Mouse (Mus musculus) right cerebral cortex, postnatal 10 days (tissue): Measurements from ENCODE around the gene Sepsecs.
"Not testable (repeated sequence)": the region's sequence is repeated elsewhere in the genome, so short reads cannot be mapped to it uniquely, and the experiment has no call there.

Experiments used
- DNase-seq, 2 experiments: peaks; one replicate each; pipeline ENCODE4 v3.0.0; 2021; ENCODE audit warnings: low spot score in 2 of 2

Sepsecs gene

DNA sequence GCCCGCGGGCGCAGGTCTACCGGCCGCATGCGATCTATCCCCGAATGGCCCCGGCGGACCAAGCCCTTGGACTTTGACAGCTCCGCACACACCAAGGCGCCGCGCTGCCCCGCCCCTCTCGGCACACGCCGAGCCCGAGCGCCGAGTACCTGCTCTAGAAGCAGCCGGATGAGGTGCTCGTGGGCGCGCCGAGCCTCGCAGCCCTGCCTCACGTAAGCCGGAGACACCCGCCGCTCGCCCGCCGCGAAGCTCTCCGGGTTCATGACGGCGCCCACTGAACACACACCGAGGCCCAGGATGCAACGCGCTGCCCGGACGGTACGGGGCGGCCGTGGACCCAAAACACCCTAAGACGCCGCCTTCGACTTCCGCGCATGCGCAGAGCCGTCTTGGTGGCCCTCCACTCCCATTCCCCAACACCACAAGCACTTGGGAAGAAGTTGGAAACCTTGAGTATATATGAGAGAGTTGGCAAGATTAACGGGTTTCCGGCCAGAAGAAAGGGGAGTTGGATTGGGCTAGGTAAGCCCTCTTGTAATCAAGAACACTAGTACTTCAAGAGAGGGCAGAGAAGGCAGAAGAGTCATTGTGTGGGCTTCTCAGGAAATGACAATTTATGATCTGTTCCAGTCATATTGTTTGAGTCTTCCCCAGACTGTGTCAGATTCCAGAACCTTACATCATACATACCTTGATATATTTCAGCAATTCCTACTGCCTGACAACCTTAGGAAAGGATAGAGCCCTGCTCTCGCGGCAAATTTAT lies at the start of gene Sepsecs:
Gene Sepsecs, minus strand, starts transcription at position 283 of the 766 bp plus-strand sequence.
- peak; percentile 95 to 97 for DNase-seq

DNA sequence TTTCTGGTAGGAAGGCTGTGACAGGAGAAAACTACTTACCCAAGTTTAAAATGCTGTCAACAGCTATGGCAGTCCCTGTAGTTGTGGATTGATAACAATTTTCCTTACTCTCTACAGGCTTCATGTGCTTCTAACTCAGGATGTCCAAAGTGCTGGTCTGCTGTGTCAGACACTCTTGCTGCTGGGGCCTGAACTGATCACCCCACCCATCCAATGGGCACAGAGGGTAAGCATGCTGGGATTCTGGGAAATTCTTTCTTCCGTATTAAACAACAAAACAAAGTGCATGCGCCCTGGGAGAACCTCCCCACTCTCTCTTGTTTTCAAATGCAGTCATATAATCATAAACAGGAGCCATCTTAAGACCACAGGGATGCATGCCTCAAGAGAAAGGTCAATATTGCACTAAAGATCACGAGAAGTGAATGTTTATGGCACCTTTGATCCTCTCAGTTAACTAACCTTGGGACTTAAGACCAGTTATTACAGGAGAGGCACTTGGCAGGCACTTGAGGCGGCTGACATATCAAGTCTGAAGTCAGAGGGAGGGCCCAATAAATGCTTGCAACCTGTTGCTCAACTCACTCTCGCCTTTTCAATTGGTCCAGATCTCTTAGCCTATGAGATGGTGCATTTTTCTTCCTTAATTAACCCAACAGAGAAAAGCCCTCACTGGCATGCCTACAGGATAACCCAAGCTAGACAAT lies 47.4 kb upstream of the Sepsecs start:
- no peak for DNase-seq

DNA sequence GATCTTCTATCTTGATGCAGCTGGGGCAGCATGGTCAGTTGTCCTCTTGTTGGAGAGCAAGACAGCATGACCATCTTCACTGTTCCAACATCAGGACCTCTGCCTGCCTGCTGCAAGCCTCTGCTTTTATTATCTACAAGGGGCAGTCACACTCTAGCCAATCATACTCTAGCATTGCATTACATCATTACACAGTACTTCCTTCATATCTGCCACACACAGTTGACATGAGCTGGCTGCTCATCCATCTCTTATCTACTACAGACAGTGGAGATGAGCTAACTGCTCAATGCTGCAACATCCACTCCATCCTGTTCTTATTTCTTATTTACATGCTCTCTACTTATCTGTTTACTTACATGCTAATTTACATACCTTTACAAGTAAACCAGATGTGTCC lies 43.2 kb upstream of the Sepsecs start:
- no peak for DNase-seq

DNA sequence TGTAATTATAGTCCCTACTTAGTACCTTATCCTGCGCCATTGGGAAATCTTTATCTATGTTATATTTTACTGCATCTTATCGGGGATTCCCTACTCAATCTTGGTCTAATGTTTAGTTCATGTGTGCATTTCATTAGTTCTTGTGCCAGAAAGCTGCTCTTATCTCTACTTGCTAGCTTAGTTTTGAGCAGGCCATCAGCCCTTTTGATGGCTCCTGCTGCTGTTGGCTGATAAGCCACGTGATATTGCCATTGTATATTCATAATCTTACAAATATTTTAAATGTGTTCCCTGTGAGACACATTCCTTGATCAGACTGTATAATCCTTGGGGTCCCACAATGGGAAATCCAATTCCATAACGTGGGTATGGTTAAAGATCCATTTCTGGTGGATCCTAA lies 35.1 kb upstream of the Sepsecs start:
- DNase-seq: no peak

DNA sequence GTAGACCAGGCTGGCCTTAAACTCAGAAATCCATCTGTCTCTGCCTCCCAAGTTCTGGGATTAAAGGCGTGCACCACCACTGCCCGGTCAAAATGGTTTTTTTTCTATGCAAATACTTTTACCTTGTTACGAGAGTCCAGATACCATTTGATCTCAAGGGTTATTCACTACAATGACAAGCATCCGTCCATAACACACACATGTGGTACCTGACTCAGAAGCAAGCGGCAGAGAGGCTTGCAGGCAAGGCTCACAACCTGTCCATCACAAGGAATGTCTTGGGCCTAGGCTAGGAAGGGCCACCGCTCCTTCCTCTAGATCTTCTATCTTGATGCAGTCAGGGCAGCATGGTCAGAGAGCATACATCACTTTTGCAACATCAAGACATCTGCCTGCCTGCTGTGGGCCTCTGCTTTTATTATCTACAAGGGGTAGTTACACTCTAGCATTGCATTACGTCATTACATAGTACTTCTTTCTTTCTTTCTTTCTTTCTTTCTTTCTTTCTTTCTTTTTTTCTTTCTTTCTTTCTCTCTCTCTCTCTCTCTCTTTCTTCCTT lies 28.5 kb upstream of the Sepsecs start:
- not testable (repeated sequence) for DNase-seq

DNA sequence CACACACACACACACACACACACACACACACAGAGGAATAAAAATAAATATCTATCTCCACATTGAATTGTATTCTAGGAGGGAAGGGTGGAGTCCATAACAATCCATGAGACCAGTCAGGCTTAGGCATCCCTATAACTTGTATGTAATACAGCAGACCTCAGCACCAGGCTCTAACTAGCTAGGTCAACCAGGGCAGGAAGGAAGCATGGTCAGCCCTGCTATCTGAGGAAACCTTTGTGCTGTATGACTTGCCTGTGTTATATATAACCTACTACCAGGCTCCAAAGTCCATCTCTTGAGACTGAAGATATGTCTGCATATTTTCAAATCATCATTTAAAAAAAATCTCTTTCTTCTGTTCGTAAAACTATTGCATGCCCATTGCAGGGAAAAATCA lies 27.8 kb upstream of the Sepsecs start:
- no peak for DNase-seq

DNA sequence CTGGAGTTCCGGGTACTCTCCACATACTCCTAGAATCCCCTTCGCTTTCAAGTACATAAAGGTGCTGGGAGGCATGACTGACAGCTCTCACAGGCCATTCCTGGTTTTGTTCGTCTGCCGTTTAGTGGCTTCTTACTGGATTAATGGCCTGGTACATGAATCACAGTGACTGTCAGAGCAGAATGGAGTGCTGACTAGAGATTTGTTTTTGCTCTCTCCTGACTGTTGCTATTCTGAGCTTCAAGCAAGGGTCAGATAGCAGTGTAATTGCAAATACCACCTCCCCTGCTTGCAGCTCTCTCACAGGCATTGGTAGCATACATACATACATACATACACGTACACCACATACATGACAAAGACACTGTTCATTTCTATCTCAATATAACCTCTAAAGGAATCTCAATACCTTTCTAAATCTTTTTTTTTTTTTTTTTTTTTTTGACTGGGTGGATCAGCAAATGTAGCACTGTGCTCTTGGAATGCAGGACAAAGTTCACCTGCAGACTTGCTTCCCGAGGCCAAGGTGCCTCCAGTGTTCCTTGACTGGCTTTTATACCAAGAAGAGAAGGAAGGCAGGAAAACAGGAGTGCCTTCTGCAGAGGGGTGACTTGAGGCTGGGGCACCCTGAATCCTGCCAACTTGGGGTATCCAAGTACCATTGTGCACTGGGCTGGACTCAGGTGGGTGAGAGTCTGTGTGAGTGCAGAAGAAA lies 18.4 kb upstream of the Sepsecs start:
- DNase-seq: no peak

DNA sequence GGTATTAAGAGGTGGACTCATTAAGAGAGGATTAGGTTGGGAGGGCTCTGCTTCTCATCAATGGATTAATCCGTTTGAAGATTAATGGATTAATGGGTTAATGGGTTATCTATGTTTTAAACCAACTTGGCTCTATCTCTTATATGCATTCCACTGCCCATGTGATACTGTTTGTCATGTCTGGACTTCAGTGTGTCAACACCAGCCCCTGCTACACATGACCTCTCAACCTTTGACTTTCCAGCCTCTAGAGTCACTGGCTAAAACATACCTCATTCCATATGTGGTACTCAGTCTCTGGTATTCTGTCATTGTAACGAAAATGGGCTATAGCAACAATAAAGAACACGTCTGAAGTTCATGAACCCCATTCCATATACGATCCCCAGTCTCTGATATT lies 11.6 kb upstream of the Sepsecs start:
- no peak for DNase-seq

DNA sequence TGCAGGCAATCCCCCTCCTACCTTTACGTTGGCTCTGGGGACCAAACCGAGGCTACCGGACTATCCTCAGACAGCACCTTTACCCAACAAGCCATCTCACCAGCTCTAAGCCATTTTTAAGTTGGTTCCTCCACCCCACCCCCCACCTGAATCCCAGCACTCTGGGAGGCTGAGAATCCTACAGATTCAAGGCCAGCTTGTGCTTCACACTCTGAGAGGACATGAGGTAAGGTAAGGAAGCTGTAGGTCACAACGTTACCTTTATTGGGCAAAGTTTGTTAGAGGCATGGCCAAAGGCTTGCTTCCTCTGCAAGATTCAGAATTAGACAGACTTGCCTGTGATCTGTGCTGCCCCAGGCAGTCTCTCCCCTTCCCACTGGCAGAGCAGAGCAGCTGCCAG lies 10.7 kb upstream of the Sepsecs start:
- no peak for DNase-seq

DNA sequence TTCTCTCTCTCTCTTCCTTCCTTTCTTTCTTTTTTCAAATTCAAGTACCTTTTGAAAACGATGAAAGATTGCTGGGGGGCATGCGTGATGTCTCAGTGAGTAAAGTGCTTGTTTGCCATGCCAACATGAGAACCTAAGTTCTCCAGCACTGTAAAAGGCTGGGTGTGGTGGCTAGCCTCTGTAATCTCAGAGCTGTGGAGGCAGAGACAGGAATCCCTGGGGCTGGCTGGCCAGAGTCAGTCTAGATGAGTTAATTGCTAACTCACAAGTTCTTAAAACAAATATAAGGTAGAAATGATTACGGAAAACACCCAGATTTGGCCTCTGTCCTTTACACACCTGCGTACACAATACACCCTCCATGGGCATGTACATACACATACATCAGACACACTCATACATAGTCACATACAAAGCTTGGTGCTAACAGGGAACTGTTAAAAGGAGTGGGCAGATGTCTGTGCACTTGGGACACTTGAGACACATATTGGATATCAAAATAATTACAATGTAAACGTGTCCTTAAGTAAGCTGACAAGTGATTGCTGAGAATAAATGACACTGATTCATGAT lies 9.1 kb upstream of the Sepsecs start:
- DNase-seq: no peak

DNA sequence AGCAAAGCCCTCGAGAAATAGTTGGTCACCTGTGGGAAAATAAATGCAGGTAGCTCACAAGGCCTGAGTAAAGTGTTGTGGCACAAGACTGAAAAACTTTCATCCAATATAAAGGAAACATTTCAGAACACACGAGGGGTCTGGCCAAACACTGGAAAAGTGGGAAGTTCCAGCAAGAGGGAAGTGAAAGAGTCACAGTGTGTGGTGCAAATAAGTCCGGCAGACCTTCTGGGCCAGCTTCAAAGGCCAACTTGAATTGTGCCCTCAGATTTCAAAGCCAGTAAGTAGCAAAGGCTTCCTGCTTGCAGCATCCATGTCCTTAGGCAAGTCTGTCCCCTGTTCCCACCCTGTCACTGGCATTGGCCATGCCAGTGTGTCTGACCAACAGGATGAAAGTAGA lies 7.6 kb upstream of the Sepsecs start:
- no peak for DNase-seq

DNA sequence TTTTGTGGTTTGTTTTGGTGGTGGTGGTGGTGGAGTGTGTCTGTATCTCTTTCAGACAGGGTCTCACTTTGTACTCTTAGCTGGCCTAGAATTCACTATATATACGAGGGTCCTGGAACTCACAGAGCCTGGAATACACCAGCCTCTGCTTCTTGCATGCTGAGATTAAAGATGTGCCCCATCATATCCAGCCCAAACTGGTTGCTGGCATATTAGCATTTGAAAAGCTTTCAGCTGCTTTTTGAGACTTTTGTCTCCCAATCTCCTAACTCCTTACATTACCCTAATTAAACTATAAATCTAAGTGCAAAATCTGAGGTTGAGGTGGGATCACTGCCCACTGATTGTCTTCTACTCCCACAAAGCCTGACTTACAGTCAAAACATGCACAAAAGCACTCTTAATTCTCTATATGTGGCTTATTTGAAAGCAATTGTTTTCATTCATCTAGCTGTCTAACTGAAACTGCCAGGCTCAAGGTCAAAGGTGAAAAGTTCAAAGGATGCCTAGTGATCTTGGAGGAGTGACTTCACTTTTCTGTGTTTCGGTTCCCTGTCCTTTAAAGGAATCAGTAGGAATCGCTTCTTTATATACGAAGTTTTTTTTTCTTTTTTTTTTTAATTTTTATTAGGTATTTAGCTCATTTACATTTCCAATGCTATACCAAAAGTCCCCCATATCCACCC lies 5.0 kb upstream of the Sepsecs start:
- DNase-seq: no peak

DNA sequence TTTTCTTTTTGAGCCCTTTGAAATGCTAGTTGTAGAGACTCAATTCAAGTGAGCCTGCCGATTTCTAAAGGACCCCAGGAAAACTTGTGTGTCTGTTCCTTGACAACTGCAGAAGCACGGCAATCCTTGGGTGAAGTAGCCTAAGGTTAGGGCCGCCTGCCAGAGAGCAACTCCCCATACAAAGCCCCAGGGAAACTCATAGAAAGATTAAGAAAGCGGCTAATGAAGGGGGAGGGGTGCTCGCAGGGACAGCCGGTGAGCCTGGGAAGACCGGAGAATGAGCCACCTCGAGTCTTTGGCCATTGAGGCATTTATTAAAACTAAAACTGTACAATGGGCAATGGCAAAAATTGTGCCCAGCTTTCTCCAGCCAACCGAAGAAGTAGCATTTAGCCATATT lies 3.8 kb upstream of the Sepsecs start:
- no peak for DNase-seq

DNA sequence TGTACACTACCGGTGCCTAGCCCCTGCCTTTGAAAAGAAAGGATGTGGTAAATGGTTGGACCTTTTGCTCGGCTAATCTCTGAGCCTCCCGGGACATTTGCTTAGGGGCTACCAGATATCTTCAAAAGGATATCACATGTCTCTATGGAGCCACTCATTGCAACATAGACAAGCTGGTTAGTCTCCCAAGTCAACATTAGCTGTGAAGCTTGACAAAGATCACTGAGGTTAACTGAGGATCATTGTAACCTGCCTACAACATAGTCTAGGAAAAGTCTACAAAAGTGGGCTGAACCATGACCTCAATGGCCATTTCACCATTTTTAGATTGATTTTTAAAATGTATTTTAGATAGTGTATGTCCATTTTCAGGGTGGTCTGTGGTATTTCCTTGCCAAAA lies 1.2 kb upstream of the Sepsecs start:
- no peak for DNase-seq

DNA sequence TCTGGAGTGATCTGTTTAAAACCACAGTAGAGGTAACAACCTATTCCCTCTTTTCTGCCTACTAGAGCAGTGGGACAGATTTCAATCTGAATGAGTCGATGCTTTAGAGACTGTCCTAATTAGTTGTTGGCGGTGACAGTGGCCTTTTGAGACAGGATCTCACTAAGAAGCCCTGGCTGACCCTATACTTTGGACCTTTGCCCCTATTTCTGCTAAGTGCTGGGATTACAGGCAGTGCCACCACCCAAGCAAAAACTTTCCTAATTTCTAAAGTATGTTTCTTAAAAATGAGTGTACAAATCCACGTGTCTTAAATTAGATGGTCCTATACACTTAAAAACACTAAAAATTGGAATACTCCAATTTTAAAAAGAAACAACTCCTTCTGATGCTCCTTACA lies 2.7 kb downstream of the Sepsecs start:
- DNase-seq: no peak

DNA sequence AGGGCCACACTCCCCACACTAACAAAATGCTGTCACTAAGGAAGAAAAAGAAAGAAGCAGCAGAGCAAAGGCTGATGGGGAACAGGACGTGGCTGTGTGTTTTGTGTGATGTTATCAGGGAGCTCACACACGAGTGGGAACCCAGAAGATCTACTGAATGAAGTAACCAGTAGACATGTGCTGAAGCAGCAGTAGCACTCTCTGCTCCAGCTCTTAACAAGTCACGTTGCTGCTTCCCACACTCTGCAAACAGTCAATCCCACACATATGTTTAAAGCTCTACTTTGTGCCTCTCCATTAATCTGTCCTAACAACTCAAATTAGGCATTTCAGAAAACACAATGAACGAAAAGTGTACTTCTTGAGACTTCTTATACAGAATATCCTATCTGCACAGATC lies 11.6 kb downstream of the Sepsecs start:
- no peak for DNase-seq

DNA sequence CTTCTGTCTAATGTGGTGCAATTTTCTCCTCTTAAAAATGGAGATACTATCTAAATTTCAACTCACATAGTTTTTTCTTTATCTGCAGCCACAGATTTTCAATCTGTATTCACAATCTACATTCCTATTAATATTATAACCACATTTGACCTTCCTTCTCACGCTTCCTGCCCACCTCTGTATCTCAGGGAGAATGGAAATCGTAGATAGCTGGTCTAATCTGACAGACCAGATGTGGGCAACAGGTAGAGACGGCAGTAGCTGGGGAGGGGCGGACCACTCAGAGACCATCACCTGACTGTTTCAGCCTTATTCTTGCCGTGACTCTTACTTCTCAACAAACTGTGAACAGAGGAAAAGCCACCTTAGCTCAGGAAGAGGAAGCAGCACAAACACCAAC lies 12.2 kb downstream of the Sepsecs start:
- no peak for DNase-seq

DNA sequence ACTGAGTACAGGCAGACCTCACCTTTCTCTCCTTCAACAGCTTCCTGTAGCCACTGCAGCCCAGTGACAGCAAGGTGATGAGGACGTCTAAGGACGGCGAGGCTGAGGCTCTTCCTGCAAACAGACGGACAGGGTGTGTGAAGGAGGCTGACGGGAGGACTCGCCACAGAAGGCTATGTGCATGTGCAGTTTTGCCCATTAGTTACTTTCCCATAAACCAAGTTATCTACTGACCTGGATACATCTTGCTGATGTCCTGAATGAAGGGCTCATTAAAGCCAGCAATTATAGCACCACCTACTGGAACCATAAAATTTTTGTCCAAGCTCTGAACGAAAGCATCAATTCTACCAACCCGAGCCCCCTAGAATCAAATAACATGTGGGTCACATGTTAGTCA lies 13.5 kb downstream of the Sepsecs start:
- DNase-seq: no peak

DNA sequence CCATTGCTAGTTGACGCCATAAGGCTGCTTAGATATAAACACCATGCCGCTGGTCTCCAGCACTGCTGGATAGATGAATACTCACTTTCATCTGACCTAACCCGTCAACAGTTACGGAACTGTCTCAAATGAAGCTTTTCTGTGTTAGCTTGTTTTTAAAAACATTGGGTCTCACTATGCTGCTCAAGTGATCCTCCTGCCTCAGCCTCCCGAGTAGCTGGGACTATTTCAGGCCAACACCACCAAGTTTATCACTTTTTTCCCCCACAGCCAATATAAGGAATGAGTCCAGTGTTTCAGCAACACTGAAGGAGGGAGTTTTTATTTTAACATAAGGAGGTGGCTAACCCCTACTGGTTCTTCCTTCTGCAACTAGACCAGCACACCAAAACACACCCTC lies 14.5 kb downstream of the Sepsecs start:
- no peak for DNase-seq

DNA sequence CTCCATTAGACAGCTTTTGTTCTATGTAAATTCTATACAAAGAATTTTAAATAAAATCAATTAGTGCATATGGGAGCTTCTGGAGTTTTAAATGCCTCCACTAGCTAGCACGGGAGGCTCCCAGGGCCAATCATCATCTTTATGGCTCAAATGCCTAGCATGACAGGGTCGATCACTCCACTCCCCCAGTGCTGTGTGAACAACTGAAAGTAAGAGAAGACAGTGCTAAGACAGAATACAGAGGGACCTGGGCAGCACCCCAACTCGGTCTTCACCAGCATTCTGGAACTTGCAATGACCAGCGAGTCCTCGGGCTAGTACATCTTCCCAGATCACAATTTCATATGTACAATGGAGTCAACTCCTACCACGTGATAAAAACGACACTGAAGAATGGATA lies 16.9 kb downstream of the Sepsecs start:
- DNase-seq: no peak

DNA sequence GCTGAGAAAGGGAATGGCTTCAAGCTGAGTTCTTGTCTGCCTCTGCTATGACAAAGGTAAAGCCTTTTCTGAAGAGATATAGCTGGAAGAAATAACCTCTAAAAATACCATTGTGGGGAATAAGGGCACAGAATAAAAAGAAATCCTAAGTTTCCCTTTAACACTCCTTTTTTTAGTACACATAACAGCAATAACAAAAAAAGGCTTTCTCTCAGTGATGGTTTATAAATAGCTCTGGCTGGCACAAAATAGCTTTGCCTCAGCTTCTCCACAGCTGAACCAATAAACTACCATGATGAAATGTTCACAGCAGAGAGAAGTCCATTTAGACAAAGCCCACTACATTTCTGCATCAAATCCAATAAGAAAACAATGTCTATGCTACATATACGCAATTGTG lies 17.4 kb downstream of the Sepsecs start:
- DNase-seq: no peak
